Mouse (Mus musculus): ENCODE data around the gene Tomm20. TPM values are rescaled to one million over a fixed set of nuclear protein-coding genes. Genes with fewer than 3 reads are reported as not detected.

Gene Tomm20
- polyA plus RNA-seq, 1 experiment = 327 TPM

DNA sequence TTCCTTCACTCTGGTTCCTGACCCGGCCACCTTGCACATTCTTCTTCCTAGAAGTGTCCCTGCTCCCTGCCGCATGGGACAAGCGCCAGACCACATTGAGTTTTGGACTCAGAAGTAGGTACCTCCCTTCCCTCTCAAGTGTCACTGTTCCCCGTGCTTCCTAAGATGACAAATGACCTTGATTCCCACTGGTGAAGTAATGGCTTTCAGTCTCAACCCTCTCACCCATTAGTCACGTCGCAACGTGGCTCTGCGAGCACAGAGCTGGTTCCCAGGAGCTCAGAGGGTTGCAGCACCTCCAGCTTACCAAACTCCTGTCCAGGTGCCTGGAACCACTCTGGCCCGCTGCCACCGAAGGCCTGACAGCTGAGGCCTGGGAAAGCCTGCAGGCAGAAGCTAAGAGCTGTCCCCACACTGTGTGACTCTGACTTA, 36.3 kb downstream of the Tomm20 start:
- H3K27me3 ChIP-seq (ENCODE audit: control insufficient read depth, insufficient read depth, insufficient read length) = no peaks in the 10 kb centered on the region
- no peaks in the 10 kb centered on the region for H3K36me3 ChIP-seq (ENCODE audit: control insufficient read depth, insufficient read depth)

GRCm38 (mm10) chr8:126908805-126909204, 36.8 kb downstream of the Tomm20 start:
- Histone ChIP-seq H3K4me2 (ENCODE audit: low read depth) (no peak overlapping the region), H3K27me3 (ENCODE audit: control insufficient read depth, insufficient read depth, insufficient read length) (no peaks in the 10 kb centered on the region), H3K36me3 (ENCODE audit: control insufficient read depth, insufficient read depth) (no peaks in the 10 kb centered on the region), H3K79me2 (ENCODE audit: control insufficient read depth, insufficient read depth) (no peaks in the 10 kb centered on the region), H3ac (ENCODE audit: control insufficient read depth, insufficient read length) (no peak overlapping the region), H3K4me3 (no peak overlapping the region)
- TF ChIP-seq MAX (IDR thresholded peaks at IDR 0.05; ENCODE audit: low read depth) = no peak
- no peak for TF ChIP-seq CEBPB (IDR thresholded peaks at IDR 0.05; ENCODE audit: insufficient read depth, poor library complexity, severe bottlenecking)
- no peak for TF ChIP-seq POLR2AphosphoS2 (IDR thresholded peaks at IDR 0.05; ENCODE audit: insufficient read length, low read depth)
- TF ChIP-seq POLR2A (IDR thresholded peaks at IDR 0.05; ENCODE audit: insufficient read length, low read depth) = no peak
- TF ChIP-seq REST (IDR thresholded peaks at IDR 0.05; ENCODE audit: insufficient read depth, insufficient read length) = no peak
- no peak for TF ChIP-seq E2F4 (IDR thresholded peaks at IDR 0.05; ENCODE audit: insufficient read depth)
- no peak for TF ChIP-seq SRF (IDR thresholded peaks at IDR 0.05; ENCODE audit: control insufficient read depth, insufficient read length, low read depth)
- TF ChIP-seq TCF3 (IDR thresholded peaks at IDR 0.05; ENCODE audit: insufficient read length, low read depth) = no peak
- no peak for TF ChIP-seq TCF12 (IDR thresholded peaks at IDR 0.05; ENCODE audit: insufficient read depth, poor library complexity, severe bottlenecking)
- no peak for TF ChIP-seq USF1 (IDR thresholded peaks at IDR 0.05; ENCODE audit: low read depth)
- TF ChIP-seq MYOD1 (IDR thresholded peaks at IDR 0.05; ENCODE audit: control insufficient read depth in 1 of 3, insufficient read length in 2 of 3, low read depth in 2 of 3) = no peak
- TF ChIP-seq MYOG (IDR thresholded peaks at IDR 0.05; ENCODE audit: control insufficient read depth in 1 of 3, insufficient read depth in 1 of 3, insufficient read length in 2 of 3, low read depth in 2 of 3) = no peak

More for the DNA sequence above, 36.3 kb downstream of the Tomm20 start:
- Histone ChIP-seq H3K4me2 (ENCODE audit: low read depth) (peak overlapping the region; percentile 34), H3K4me3 (no peak overlapping the region), H3ac (ENCODE audit: control insufficient read depth, insufficient read length) (no peak overlapping the region), H3K79me2 (ENCODE audit: control insufficient read depth, insufficient read depth) (no peaks in the 10 kb centered on the region)
- TF ChIP-seq MYOD1 (IDR thresholded peaks at IDR 0.05; ENCODE audit: control insufficient read depth in 1 of 3, insufficient read length in 2 of 3, low read depth in 2 of 3) (peak in 2 of 3 experiments; percentile 11 to 66), MYOG (IDR thresholded peaks at IDR 0.05; ENCODE audit: control insufficient read depth in 1 of 3, insufficient read depth in 1 of 3, insufficient read length in 2 of 3, low read depth in 2 of 3) (peak in 1 of 3 experiments; percentile 80), TCF12 (IDR thresholded peaks at IDR 0.05; ENCODE audit: insufficient read depth, poor library complexity, severe bottlenecking) (no peak)

DNA sequence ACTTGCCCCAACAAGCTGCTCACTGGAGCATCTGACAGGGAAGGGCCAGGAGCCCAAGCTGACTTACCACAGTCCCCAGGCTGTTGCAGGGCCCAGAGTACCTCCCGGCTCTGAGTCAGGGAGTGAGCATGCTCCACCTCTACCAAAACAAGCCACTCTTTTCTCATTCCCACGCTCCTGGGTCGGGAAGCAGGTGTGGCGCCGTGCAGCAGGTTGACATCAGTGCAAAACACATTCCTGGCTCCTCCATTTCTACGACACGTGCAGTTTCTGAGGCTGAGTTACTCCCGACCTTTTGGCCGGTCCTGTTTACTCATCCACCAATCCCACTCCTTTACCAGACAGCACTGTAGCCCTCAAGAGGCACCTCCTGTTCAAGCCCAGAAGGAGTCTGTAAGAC, 37.7 kb downstream of the Tomm20 start:
- Histone ChIP-seq H3K27me3 (ENCODE audit: control insufficient read depth, insufficient read depth, insufficient read length) (no peaks in the 10 kb centered on the region), H3K4me3 (no peak overlapping the region), H3ac (ENCODE audit: control insufficient read depth, insufficient read length) (no peak overlapping the region), H3K36me3 (ENCODE audit: control insufficient read depth, insufficient read depth) (no peaks in the 10 kb centered on the region), H3K79me2 (ENCODE audit: control insufficient read depth, insufficient read depth) (no peaks in the 10 kb centered on the region), H3K4me2 (ENCODE audit: low read depth) (no peak overlapping the region)
- TF ChIP-seq USF1 (IDR thresholded peaks at IDR 0.05; ENCODE audit: low read depth) = no peak

- Histone ChIP-seq H3K4me2 (ENCODE audit: low read depth) (no peak overlapping the region), H3K27me3 (ENCODE audit: control insufficient read depth, insufficient read depth, insufficient read length) (no peaks in the 10 kb centered on the region), H3K79me2 (ENCODE audit: control insufficient read depth, insufficient read depth) (no peaks in the 10 kb centered on the region), H3K36me3 (ENCODE audit: control insufficient read depth, insufficient read depth) (no peaks in the 10 kb centered on the region), H3K4me3 (no peak overlapping the region), H3ac (ENCODE audit: control insufficient read depth, insufficient read length) (no peak overlapping the region)
- TF ChIP-seq SRF (IDR thresholded peaks at IDR 0.05; ENCODE audit: control insufficient read depth, insufficient read length, low read depth) = no peak
- TF ChIP-seq CEBPB (IDR thresholded peaks at IDR 0.05; ENCODE audit: insufficient read depth, poor library complexity, severe bottlenecking) = no peak
- no peak for TF ChIP-seq TCF12 (IDR thresholded peaks at IDR 0.05; ENCODE audit: insufficient read depth, poor library complexity, severe bottlenecking)
- TF ChIP-seq POLR2A (IDR thresholded peaks at IDR 0.05; ENCODE audit: insufficient read length, low read depth) = no peak
- TF ChIP-seq MYOD1 (IDR thresholded peaks at IDR 0.05; ENCODE audit: control insufficient read depth in 1 of 3, insufficient read length in 2 of 3, low read depth in 2 of 3) = no peak
- TF ChIP-seq USF1 (IDR thresholded peaks at IDR 0.05; ENCODE audit: low read depth) = no peak
- no peak for TF ChIP-seq POLR2AphosphoS2 (IDR thresholded peaks at IDR 0.05; ENCODE audit: insufficient read length, low read depth)
- TF ChIP-seq MAX (IDR thresholded peaks at IDR 0.05; ENCODE audit: low read depth) = no peak
- no peak for TF ChIP-seq TCF3 (IDR thresholded peaks at IDR 0.05; ENCODE audit: insufficient read length, low read depth)
- TF ChIP-seq REST (IDR thresholded peaks at IDR 0.05; ENCODE audit: insufficient read depth, insufficient read length) = no peak
- no peak for TF ChIP-seq E2F4 (IDR thresholded peaks at IDR 0.05; ENCODE audit: insufficient read depth)
- TF ChIP-seq MYOG (IDR thresholded peaks at IDR 0.05; ENCODE audit: control insufficient read depth in 1 of 3, insufficient read depth in 1 of 3, insufficient read length in 2 of 3, low read depth in 2 of 3) = no peak
Observed at GRCm38 (mm10) chr8:126907374-126907773, 38.3 kb downstream of the Tomm20 start.

DNA sequence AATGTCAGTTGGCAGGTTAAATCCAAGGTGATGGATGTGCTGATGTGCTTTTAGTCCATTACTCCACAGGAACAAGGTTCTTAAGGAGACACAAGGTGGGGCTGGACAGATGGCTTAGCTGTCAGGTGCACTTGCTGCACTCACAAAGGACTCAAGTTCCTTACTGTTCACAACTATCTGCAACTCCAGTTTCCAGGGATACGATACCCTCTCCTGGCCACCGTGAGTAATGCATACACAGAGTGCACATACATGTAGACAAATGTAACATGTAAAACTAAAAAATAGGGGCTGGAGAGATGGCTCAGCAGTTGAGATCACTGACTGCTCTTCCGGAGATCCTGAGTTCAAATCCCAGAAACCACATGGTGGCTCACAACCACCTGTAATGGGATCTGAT, 40.3 kb downstream of the Tomm20 start:
- Histone ChIP-seq H3K36me3 (ENCODE audit: control insufficient read depth, insufficient read depth) (no peaks in the 10 kb centered on the region), H3K4me3 (no peak overlapping the region), H3K79me2 (ENCODE audit: control insufficient read depth, insufficient read depth) (no peaks in the 10 kb centered on the region), H3K27me3 (ENCODE audit: control insufficient read depth, insufficient read depth, insufficient read length) (no peaks in the 10 kb centered on the region), H3K4me2 (ENCODE audit: low read depth) (no peak overlapping the region), H3ac (ENCODE audit: control insufficient read depth, insufficient read length) (no peak overlapping the region)
- TF ChIP-seq CEBPB (IDR thresholded peaks at IDR 0.05; ENCODE audit: insufficient read depth, poor library complexity, severe bottlenecking) = no peak
- TF ChIP-seq REST (IDR thresholded peaks at IDR 0.05; ENCODE audit: insufficient read depth, insufficient read length) = no peak
- TF ChIP-seq SRF (IDR thresholded peaks at IDR 0.05; ENCODE audit: control insufficient read depth, insufficient read length, low read depth) = no peak
- no peak for TF ChIP-seq TCF3 (IDR thresholded peaks at IDR 0.05; ENCODE audit: insufficient read length, low read depth)
- TF ChIP-seq USF1 (IDR thresholded peaks at IDR 0.05; ENCODE audit: low read depth) = no peak
- TF ChIP-seq TCF12 (IDR thresholded peaks at IDR 0.05; ENCODE audit: insufficient read depth, poor library complexity, severe bottlenecking) = no peak
- no peak for TF ChIP-seq POLR2AphosphoS2 (IDR thresholded peaks at IDR 0.05; ENCODE audit: insufficient read length, low read depth)
- TF ChIP-seq MYOG (IDR thresholded peaks at IDR 0.05; ENCODE audit: control insufficient read depth in 1 of 3, insufficient read depth in 1 of 3, insufficient read length in 2 of 3, low read depth in 2 of 3) = no peak

Data from myocyte (in vitro differentiated cells).